In the genomic region with DNA sequence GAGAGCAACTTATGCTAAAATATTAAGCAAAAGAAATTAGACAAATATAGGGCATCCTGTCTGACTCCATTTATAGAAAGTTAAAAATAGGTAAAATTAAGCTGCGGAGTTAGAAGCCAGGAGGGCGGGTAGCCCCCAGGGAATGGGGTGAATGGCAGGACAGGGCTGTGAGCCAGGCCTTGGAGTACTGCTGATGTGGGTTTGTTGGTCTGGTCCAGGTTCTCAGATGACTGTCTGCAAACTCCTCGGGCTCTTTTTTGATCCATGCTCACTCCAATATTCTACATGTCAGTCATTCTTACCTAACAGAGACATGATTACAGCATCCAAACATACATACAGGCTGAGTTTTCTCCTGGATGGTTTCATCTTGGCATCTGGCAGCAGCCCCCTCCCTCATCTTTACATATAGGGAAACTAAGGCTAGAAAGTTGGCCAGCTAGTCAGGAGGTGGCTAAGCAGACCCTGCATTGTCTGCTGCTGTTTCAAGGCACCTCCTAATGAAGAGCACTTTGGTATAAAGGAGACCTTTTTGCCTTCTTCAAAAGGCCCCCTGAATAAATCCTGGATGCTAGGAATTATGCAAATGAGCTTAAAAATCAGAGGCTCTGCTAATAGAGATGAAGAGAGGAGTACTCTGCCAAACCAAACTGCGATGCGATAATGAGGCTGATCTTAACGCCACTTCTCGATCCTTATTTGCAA, we compare ENCODE assay signal across 25 mouse cellular contexts.
DNase-seq lines count a peak whose midpoint lies in the region; ATAC-seq and TF ChIP-seq lines count a peak whose summit lies in the region.
"Had no signal": no experiment of that assay in that cellular context is flagged by ENCODE, and none has a peak within 500 bp of the region (broad histone marks: within the 10 kb centered on the region; RNA-seq: fewer than 3 reads in every experiment).

No protein-coding gene starts in this region.

- 71% methylated on average over 7 of the region's 7 CpGs for WGBS in forebrain, embryonic 10.5 days
- WGBS in forebrain, postnatal 0 days: 28% methylated on average over 7 of the region's 7 CpGs
- WGBS in hindbrain, embryonic 16.5 days: 73% methylated on average over 7 of the region's 7 CpGs
- 91% methylated on average over 7 of the region's 7 CpGs for WGBS in hindbrain, embryonic 11.5 days
- WGBS in forebrain, embryonic 12.5 days: 44% methylated on average over 7 of the region's 7 CpGs
- WGBS in midbrain, postnatal 0 days: 56% methylated on average over 7 of the region's 7 CpGs

- no peak for DNase-seq in forebrain, embryonic 10.5 days (ENCODE audit: extremely low spot score, low spot score)
- DNase-seq in forebrain, postnatal 0 days: no peak
- no peak for DNase-seq in hindbrain, embryonic 11.5 days (ENCODE audit: low spot score)
- DNase-seq in midbrain, postnatal 0 days (ENCODE audit: low spot score): no peak
- no peak for DNase-seq in testis, postnatal 14 days (ENCODE audit: low spot score)
- DNase-seq: cerebellum, adult 8-10 months; cerebellum, postnatal 36 days; heart, adult 18-20 months; heart, postnatal 14 days; kidney, adult 8-10 months; kidney, postnatal 10 days; left cerebral cortex, postnatal 4 days; lung, embryonic 14.5 days; lung, postnatal 36 days; right cerebral cortex, postnatal 14 days; thymus, postnatal 25 days had no signal

- ATAC-seq in forebrain, postnatal 0 days: no peak; the same call in 1 of the 2 replicates
- 0 out of 2 replicates have a peak, but pooled peaks have one; percentile 2 for ATAC-seq in hindbrain, embryonic 16.5 days
- no peak for ATAC-seq in hindbrain, embryonic 11.5 days (ENCODE audit: low FRiP score)
- ATAC-seq in forebrain, embryonic 12.5 days (ENCODE audit: low FRiP score): peak; percentile 66; the same call in 1 of the 2 replicates
- ATAC-seq in midbrain, postnatal 0 days (ENCODE audit: low FRiP score): peak; percentile 16; the same call in 1 of the 2 replicates
- ATAC-seq: intestine, embryonic 15.5 days had no signal

- H3K9ac ChIP-seq in forebrain, postnatal 0 days: no peak overlapping the region
- no peak overlapping the region for H3K9ac ChIP-seq in hindbrain, embryonic 16.5 days (ENCODE audit: low read depth, low read length)
- H3K9ac ChIP-seq in hindbrain, embryonic 11.5 days (ENCODE audit: low read depth, low read length): no peak overlapping the region
- no peak overlapping the region for H3K9ac ChIP-seq in forebrain, embryonic 12.5 days
- no peak overlapping the region for H3K9ac ChIP-seq in midbrain, postnatal 0 days (replicated peaks; ENCODE audit: low read length, poor library complexity, severe bottlenecking)
- H3K9ac ChIP-seq: heart, embryonic 13.5 days; hindbrain, embryonic 12.5 days; intestine, embryonic 15.5 days; limb, embryonic 15.5 days; liver, embryonic 14.5 days; lung, embryonic 14.5 days had no signal

- peaks cover 27% of the 10 kb centered on the region for H3K4me1 ChIP-seq in forebrain, embryonic 10.5 days
- H3K4me1 ChIP-seq in forebrain, postnatal 0 days (ENCODE audit: insufficient read depth): 0 out of 2 replicates have a peak, but pooled peaks cover 7% of the 10 kb centered on the region
- no peaks in the 10 kb centered on the region for H3K4me1 ChIP-seq in hindbrain, embryonic 16.5 days (ENCODE audit: control insufficient read depth, insufficient read depth, low read depth, low read length)
- H3K4me1 ChIP-seq in hindbrain, embryonic 11.5 days (replicated peaks; ENCODE audit: control insufficient read depth, insufficient read depth, low read length): no peaks in the 10 kb centered on the region
- peaks cover 19% of the 10 kb centered on the region for H3K4me1 ChIP-seq in forebrain, embryonic 12.5 days
- peaks cover 3% of the 10 kb centered on the region; the same call in 1 of the 2 replicates for H3K4me1 ChIP-seq in midbrain, postnatal 0 days (ENCODE audit: insufficient read depth, low read length)
- H3K4me1 ChIP-seq: heart, embryonic 13.5 days; hindbrain, embryonic 12.5 days; intestine, embryonic 15.5 days; megakaryocyte, embryonic 14.5 days had no signal

- H3K9me3 ChIP-seq in forebrain, embryonic 10.5 days: no peaks in the 10 kb centered on the region
- no peaks in the 10 kb centered on the region for H3K9me3 ChIP-seq in forebrain, postnatal 0 days (ENCODE audit: low read length)
- H3K9me3 ChIP-seq in hindbrain, embryonic 16.5 days (ENCODE audit: control insufficient read depth, low read length): no peaks in the 10 kb centered on the region
- no peaks in the 10 kb centered on the region for H3K9me3 ChIP-seq in hindbrain, embryonic 11.5 days (ENCODE audit: control insufficient read depth, low read length)
- no peaks in the 10 kb centered on the region for H3K9me3 ChIP-seq in forebrain, embryonic 12.5 days
- H3K9me3 ChIP-seq in midbrain, postnatal 0 days (ENCODE audit: low read length): no peaks in the 10 kb centered on the region
- H3K9me3 ChIP-seq: heart, embryonic 13.5 days; hindbrain, embryonic 12.5 days; intestine, embryonic 15.5 days; limb, embryonic 15.5 days had no signal

- TF ChIP-seq CTCF in forebrain, postnatal 0 days (IDR thresholded peaks at IDR 0.05; ENCODE audit: low read depth): no peak
- TF ChIP-seq CTCF in midbrain, postnatal 0 days (IDR thresholded peaks at IDR 0.05): no peak

- H3K27me3 ChIP-seq in forebrain, embryonic 10.5 days (ENCODE audit: poor library complexity, severe bottlenecking): no peaks in the 10 kb centered on the region
- no peaks in the 10 kb centered on the region for H3K27me3 ChIP-seq in forebrain, postnatal 0 days (ENCODE audit: insufficient read depth, low read length)
- no peaks in the 10 kb centered on the region for H3K27me3 ChIP-seq in hindbrain, embryonic 16.5 days (replicated peaks; ENCODE audit: control insufficient read depth, insufficient read depth, low read length)
- no peaks in the 10 kb centered on the region for H3K27me3 ChIP-seq in hindbrain, embryonic 11.5 days (ENCODE audit: control insufficient read depth, insufficient read depth, low read length)
- H3K27me3 ChIP-seq in forebrain, embryonic 12.5 days: no peaks in the 10 kb centered on the region
- no peaks in the 10 kb centered on the region for H3K27me3 ChIP-seq in midbrain, postnatal 0 days (ENCODE audit: insufficient read depth, low read length)
- H3K27me3 ChIP-seq: heart, embryonic 13.5 days; hindbrain, embryonic 12.5 days; intestine, embryonic 15.5 days; limb, embryonic 15.5 days; megakaryocyte, embryonic 14.5 days had no signal

- H3K4me2 ChIP-seq in forebrain, postnatal 0 days (ENCODE audit: low read depth): no peak overlapping the region
- H3K4me2 ChIP-seq in hindbrain, embryonic 16.5 days (ENCODE audit: low read length): no peak overlapping the region
- H3K4me2 ChIP-seq in hindbrain, embryonic 11.5 days (replicated peaks; ENCODE audit: low read depth, low read length): no peak overlapping the region
- no peak overlapping the region for H3K4me2 ChIP-seq in forebrain, embryonic 12.5 days
- H3K4me2 ChIP-seq in midbrain, postnatal 0 days (ENCODE audit: low read depth, low read length, poor library complexity, severe bottlenecking): no peak overlapping the region
- H3K4me2 ChIP-seq: heart, embryonic 13.5 days; hindbrain, embryonic 12.5 days; intestine, embryonic 15.5 days; limb, embryonic 15.5 days; lung, embryonic 14.5 days had no signal

- H3K36me3 ChIP-seq in forebrain, embryonic 10.5 days (replicated peaks): no peaks in the 10 kb centered on the region
- H3K36me3 ChIP-seq in forebrain, postnatal 0 days (ENCODE audit: insufficient read depth): no peaks in the 10 kb centered on the region
- no peaks in the 10 kb centered on the region for H3K36me3 ChIP-seq in hindbrain, embryonic 16.5 days (ENCODE audit: control insufficient read depth, insufficient read depth, low read length)
- H3K36me3 ChIP-seq in hindbrain, embryonic 11.5 days (ENCODE audit: control insufficient read depth, insufficient read depth, low read length): no peaks in the 10 kb centered on the region
- no peaks in the 10 kb centered on the region for H3K36me3 ChIP-seq in forebrain, embryonic 12.5 days (replicated peaks)
- no peaks in the 10 kb centered on the region for H3K36me3 ChIP-seq in midbrain, postnatal 0 days (ENCODE audit: insufficient read depth, low read length)
- H3K36me3 ChIP-seq: heart, embryonic 13.5 days; hindbrain, embryonic 12.5 days; intestine, embryonic 15.5 days; limb, embryonic 15.5 days had no signal

- H3K27ac ChIP-seq in forebrain, embryonic 10.5 days: peak overlapping the region; percentile 85
- no peak overlapping the region for H3K27ac ChIP-seq in forebrain, postnatal 0 days (ENCODE audit: low read depth, low read length)
- H3K27ac ChIP-seq in hindbrain, embryonic 16.5 days (ENCODE audit: low read depth, low read length): no peak overlapping the region
- H3K27ac ChIP-seq in hindbrain, embryonic 11.5 days (ENCODE audit: low read depth, low read length): no peak overlapping the region
- peak overlapping the region; percentile 90 for H3K27ac ChIP-seq in forebrain, embryonic 12.5 days
- H3K27ac ChIP-seq in midbrain, postnatal 0 days (ENCODE audit: low read depth, low read length): no peak overlapping the region
- H3K27ac ChIP-seq: heart, embryonic 13.5 days; hindbrain, embryonic 12.5 days; intestine, embryonic 15.5 days; left cerebral cortex, adult 2 months; limb, embryonic 15.5 days; liver, embryonic 14.5 days had no signal

- H3K4me3 ChIP-seq in forebrain, embryonic 10.5 days: no peak overlapping the region
- H3K4me3 ChIP-seq in forebrain, postnatal 0 days (ENCODE audit: low read depth, low read length): no peak overlapping the region
- H3K4me3 ChIP-seq in hindbrain, embryonic 16.5 days (ENCODE audit: low read length): no peak overlapping the region
- no peak overlapping the region for H3K4me3 ChIP-seq in hindbrain, embryonic 11.5 days (ENCODE audit: low read depth, low read length)
- no peak overlapping the region for H3K4me3 ChIP-seq in forebrain, embryonic 12.5 days (replicated peaks)
- no peak overlapping the region for H3K4me3 ChIP-seq in midbrain, postnatal 0 days (ENCODE audit: low read depth, low read length)
- H3K4me3 ChIP-seq: heart, embryonic 13.5 days; hindbrain, embryonic 12.5 days; intestine, embryonic 15.5 days; left cerebral cortex, adult 2 months; limb, embryonic 15.5 days; megakaryocyte, embryonic 14.5 days had no signal

Comparison
In these comparisons a context has a peak if more than half of its experiments do, and no peak if none do; other contexts are left out.
1. H3K27ac ChIP-seq: peak in forebrain, embryonic 10.5 days (single experiment) and forebrain, embryonic 12.5 days (single experiment); none in forebrain, postnatal 0 days (single experiment), hindbrain, embryonic 16.5 days (single experiment), hindbrain, embryonic 11.5 days (single experiment) and midbrain, postnatal 0 days (single experiment).
2. ATAC-seq: peak in hindbrain, embryonic 16.5 days (single experiment), forebrain, embryonic 12.5 days (single experiment) and midbrain, postnatal 0 days (single experiment); none in forebrain, postnatal 0 days (single experiment) and hindbrain, embryonic 11.5 days (single experiment).